Mouse (Mus musculus): ENCODE results near the gene Endog. TPM values are rescaled to one million over a fixed set of nuclear protein-coding genes. Genes with fewer than 3 reads are reported as not detected.

Gene Endog
- total and polyA plus RNA-seq, 3 experiments: 29.2 to 134 (median 42.5) TPM

DNA sequence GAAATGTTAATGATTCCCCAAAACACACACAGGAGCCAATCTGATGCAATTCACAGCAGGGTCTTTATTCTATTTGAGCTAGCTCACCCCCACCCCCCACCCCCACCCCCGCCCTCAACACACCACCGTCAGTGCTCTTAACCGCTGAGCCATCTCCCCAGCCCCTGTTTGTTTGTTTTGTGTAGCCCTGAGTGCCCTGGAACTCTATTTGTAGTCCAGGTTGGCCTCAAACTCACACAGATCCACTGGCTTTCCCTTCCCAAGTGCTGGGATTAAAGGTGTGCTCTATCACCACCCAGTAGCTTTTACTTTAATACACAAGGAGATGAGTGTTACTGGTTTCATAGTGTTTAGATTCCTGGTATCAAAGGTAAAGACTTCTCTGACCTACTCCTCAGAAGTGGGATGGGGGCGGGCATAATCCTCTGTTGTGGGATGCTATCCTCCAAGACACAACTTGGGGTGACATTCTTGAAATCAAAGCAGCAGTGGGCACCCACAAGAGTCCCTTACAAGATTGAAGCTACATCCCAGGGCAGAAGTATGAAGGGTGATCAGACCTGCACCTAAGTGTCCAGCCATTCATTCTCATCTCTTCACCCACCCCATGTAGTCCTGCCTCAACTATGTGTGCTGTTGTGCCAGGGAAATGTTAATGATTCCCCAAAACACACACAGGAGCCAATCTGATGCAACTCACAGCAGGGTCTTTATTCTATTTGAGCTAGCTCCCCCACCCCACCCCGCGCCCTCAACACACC lies 40.3 kb downstream of the Endog start:
- no peak for DNase-seq

DNA sequence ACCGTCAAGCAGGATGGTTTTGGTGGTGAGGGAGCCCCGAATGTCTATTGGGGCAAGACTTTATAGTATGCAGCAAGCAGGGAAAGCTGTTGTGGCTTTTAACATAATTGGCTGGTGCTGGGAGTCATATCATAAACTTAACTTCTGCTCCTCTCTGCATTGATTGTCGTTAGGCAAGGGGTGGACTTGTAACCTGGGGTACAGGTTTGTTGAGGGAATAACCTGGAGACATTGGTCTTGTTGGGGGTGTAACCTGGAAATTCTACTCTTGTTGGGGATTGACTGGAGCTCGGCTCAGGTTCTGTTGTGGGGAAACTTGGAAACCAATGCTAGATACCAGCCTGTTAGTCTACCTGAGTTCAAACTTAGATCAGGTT lies 40.9 kb downstream of the Endog start:
- no peak for DNase-seq

DNA sequence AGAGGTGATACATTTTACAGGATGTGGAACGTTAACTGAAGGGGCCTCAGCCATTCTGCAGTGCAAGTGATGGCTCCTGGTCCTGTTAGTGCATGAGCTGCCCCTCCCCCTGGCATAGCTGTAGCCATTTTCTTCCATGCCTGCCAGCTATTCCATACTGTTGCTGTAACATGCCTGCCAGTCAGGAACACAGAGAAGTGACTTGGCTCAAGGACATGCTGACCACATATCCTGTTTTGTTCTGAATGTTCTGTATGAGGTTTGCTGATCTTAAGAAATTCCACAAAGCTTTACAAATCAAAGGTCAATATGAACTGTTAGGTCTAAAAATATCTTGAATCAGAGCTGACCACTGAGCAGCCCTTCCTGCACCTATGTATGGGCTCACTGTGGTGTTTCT lies 41.7 kb downstream of the Endog start:
- peak; percentile 41 for DNase-seq

DNA sequence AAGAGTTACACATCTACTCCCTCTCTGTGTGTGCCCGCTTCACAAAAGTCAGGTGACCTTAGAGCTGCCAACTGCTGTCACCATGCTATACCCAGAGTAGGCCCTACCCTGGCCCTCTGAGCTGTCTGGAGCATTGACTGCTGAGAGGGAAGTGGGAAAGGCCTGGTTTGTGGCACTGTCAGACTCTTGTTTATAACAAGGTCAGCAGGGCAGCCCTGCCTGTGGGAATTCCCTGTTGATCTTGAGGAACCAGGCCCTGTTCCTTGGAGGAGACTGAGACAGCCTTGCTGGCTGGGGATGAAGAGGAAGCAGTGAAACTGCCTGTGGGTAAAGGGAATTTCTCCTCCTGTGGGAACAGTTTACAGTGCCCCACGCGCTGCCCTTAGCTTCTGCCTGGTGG lies 43.5 kb downstream of the Endog start:
- no peak for DNase-seq

DNA sequence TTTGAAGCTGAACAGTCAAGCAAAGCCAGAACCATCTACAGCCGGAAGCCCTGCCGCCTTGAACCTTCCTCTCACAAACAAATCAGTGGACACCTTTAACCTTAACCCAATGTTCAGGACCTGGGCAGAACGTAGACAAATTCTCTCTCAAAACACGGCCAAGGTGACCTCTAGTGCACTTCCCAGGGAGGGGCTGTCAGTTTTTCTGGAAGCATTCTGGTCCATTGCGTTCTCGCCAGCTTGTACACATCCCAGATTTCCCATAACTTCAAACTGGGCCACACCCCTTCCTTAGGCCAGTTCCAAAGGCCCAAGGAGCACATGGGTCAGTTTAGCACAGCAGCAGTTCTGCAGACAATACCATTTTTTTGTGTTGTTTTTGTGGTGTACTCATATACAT lies 44.2 kb downstream of the Endog start:
- no peak for DNase-seq

DNA sequence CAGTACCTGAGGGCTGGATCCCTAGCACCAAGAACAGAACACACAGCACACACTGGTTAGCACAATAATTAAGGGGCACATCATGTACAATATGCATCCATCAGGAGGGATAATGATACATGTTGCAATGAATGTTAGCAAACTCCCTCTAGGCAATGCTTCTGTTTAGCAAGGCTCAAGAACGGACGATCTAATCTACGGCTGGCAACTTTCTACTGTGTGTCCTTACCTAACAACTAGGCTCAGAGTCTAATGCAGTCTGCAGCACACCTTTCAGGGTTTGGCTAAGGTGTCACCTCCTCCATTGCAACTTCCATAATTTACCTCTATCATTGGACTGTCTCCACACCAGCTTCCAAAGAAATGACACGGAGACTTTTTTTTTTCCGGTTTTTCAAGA lies 45.0 kb downstream of the Endog start:
- no peak for DNase-seq

Other genes with a start within 250 kb of the Endog start
- 10 to 100 TPM; 33.0 to 33.5 TPM for gene Gle1, start 236.1 kb upstream of the Endog start, total RNA-seq (2021)
- 9.5 and 12.2 TPM in 2 replicates for gene Gle1, start 236.1 kb upstream of the Endog start, polyA plus RNA-seq (2012; rRNA removed)
- gene Sptan1, start 205.9 kb upstream of the Endog start, total RNA-seq (2021): 100 to 1,000 TPM; 192 to 206 TPM
- 70.2 and 77.0 TPM in 2 replicates for gene Sptan1, start 205.9 kb upstream of the Endog start, polyA plus RNA-seq (2012; rRNA removed)
- 10 to 100 TPM; 14.7 to 22.0 TPM for gene Wdr34, start 122.6 kb upstream of the Endog start, total RNA-seq (2021)
- 59.2 and 62.5 TPM in 2 replicates for gene Wdr34, start 122.6 kb upstream of the Endog start, polyA plus RNA-seq (2012; rRNA removed)
- 100 to 1,000 TPM; 202 to 236 TPM for gene Set, start 114.1 kb upstream of the Endog start, total RNA-seq (2021)
- 94.3 and 101 TPM in 2 replicates for gene Set, start 114.1 kb upstream of the Endog start, polyA plus RNA-seq (2012; rRNA removed)
- gene Pkn3, start 93.8 kb upstream of the Endog start, total RNA-seq (2021): 1 to 10 TPM; 4.7 to 6.2 TPM
- 5.5 and 8.8 TPM in 2 replicates for gene Pkn3, start 93.8 kb upstream of the Endog start, polyA plus RNA-seq (2012; rRNA removed)
- 10 to 100 TPM; 16.2 to 18.9 TPM for gene Zdhhc12, start 77.8 kb upstream of the Endog start, total RNA-seq (2021)
- 120 and 123 TPM in 2 replicates for gene Zdhhc12, start 77.8 kb upstream of the Endog start, polyA plus RNA-seq (2012; rRNA removed)
- 10 to 100 TPM; 35.0 to 40.2 TPM for gene Zer1, start 46.9 kb upstream of the Endog start, total RNA-seq (2021)
- 91.0 and 95.5 TPM in 2 replicates for gene Zer1, start 46.9 kb upstream of the Endog start, polyA plus RNA-seq (2012; rRNA removed)
- 10 to 100 TPM; 47.8 to 55.2 TPM for gene Tbc1d13, start 37.7 kb upstream of the Endog start, total RNA-seq (2021)
- 60.2 and 69.7 TPM in 2 replicates for gene Tbc1d13, start 37.7 kb upstream of the Endog start, polyA plus RNA-seq (2012; rRNA removed)
- 10 to 100 TPM; 18.7 to 23.6 TPM for gene Spout1, start 7.0 kb downstream of the Endog start, total RNA-seq (2021)
- 28.5 and 36.4 TPM in 2 replicates for gene Spout1, start 7.0 kb downstream of the Endog start, polyA plus RNA-seq (2012; rRNA removed)
- gene Kyat1, start 34.4 kb downstream of the Endog start, total RNA-seq (2021): 10 to 100 TPM; 22.1 to 23.9 TPM
- 28.7 and 37.3 TPM in 2 replicates for gene Kyat1, start 34.4 kb downstream of the Endog start, polyA plus RNA-seq (2012; rRNA removed)
- gene Lrrc8a, start 66.2 kb downstream of the Endog start, total RNA-seq (2021): 10 to 100 TPM; 59.3 to 65.7 TPM
- gene Lrrc8a, start 66.2 kb downstream of the Endog start, polyA plus RNA-seq (2012; rRNA removed): 40.5 and 44.8 TPM in 2 replicates
- 1 to 10 TPM in 1 of 2 experiments, under 1 TPM in 1; 0.97 to 1.9 TPM for gene Gm28035, start 69.1 kb downstream of the Endog start, total RNA-seq (2021)
- gene Gm28035, start 69.1 kb downstream of the Endog start, polyA plus RNA-seq (2012; rRNA removed): 14.0 and 15.0 TPM in 2 replicates
- gene Phyhd1, start 94.7 kb downstream of the Endog start, total RNA-seq (2021): 10 to 100 TPM; 17.5 to 18.0 TPM
- 8.5 and 18.3 TPM in 2 replicates for gene Phyhd1, start 94.7 kb downstream of the Endog start, polyA plus RNA-seq (2012; rRNA removed)
- gene Gm28038, start 109.5 kb downstream of the Endog start, total RNA-seq (2021): not detected
- gene Gm28038, start 109.5 kb downstream of the Endog start, polyA plus RNA-seq (2012; rRNA removed): not detected in 2 replicates
- gene Dolk, start 114.8 kb downstream of the Endog start, total RNA-seq (2021): 10 to 100 TPM; 39.5 to 61.5 TPM
- gene Dolk, start 114.8 kb downstream of the Endog start, polyA plus RNA-seq (2012; rRNA removed): 39.0 and 42.2 TPM in 2 replicates
- 10 to 100 TPM; 24.9 to 31.1 TPM for gene Nup188, start 114.9 kb downstream of the Endog start, total RNA-seq (2021)
- 54.4 and 66.6 TPM in 2 replicates for gene Nup188, start 114.9 kb downstream of the Endog start, polyA plus RNA-seq (2012; rRNA removed)
- gene Sh3glb2, start 187.8 kb downstream of the Endog start, total RNA-seq (2021): 10 to 100 TPM; 74.8 to 80.1 TPM
- 270 and 325 TPM in 2 replicates for gene Sh3glb2, start 187.8 kb downstream of the Endog start, polyA plus RNA-seq (2012; rRNA removed)
- gene Miga2, start 192.7 kb downstream of the Endog start, total RNA-seq (2021): 100 to 1,000 TPM in 1 of 2 experiments, 10 to 100 TPM in 1; 71.7 to 111 TPM
- gene Miga2, start 192.7 kb downstream of the Endog start, polyA plus RNA-seq (2012; rRNA removed): 55.8 and 68.1 TPM in 2 replicates
- 10 to 100 TPM; 16.5 to 21.9 TPM for gene Dolpp1, start 220.8 kb downstream of the Endog start, total RNA-seq (2021)
- 70.6 and 82.0 TPM in 2 replicates for gene Dolpp1, start 220.8 kb downstream of the Endog start, polyA plus RNA-seq (2012; rRNA removed)
- gene Crat, start 244.3 kb downstream of the Endog start, total RNA-seq (2021): 100 to 1,000 TPM; 216 to 274 TPM
- 326 and 448 TPM in 2 replicates for gene Crat, start 244.3 kb downstream of the Endog start, polyA plus RNA-seq (2012; rRNA removed)
- gene Ptpa, start 244.5 kb downstream of the Endog start, total RNA-seq (2021): 100 to 1,000 TPM; 124 to 147 TPM
- 235 and 242 TPM in 2 replicates for gene Ptpa, start 244.5 kb downstream of the Endog start, polyA plus RNA-seq (2012; rRNA removed)

All from adrenal gland, adult 2 months (tissue).